Mouse (Mus musculus): Measurements from ENCODE around the gene Psd4. TPM values are rescaled to one million over a fixed set of nuclear protein-coding genes. Genes with fewer than 3 reads are reported as not detected.

Psd4 gene
- polyA plus RNA-seq, 1 experiment: under 0.01 TPM

- Histone ChIP-seq H3ac (ENCODE audit: control insufficient read depth, insufficient read length, low read depth) (no peak overlapping the region), H3K27me3 (ENCODE audit: control insufficient read depth, insufficient read depth, insufficient read length) (peaks cover 3% of the 10 kb centered on the region), H3K79me2 (ENCODE audit: control insufficient read depth, insufficient read depth) (no peaks in the 10 kb centered on the region), H3K4me3 (ENCODE audit: insufficient read depth, poor library complexity, severe bottlenecking) (no peak overlapping the region), H3K79me3 (ENCODE audit: low read depth) (no peaks in the 10 kb centered on the region), H3K36me3 (ENCODE audit: control insufficient read depth, insufficient read depth) (no peaks in the 10 kb centered on the region)
- TF ChIP-seq FOSL1 (IDR thresholded peaks at IDR 0.05; ENCODE audit: insufficient read depth, low read length, poor library complexity, severe bottlenecking): no peak
- TF ChIP-seq MYOG (IDR thresholded peaks at IDR 0.05; ENCODE audit: control insufficient read depth, extremely low read depth, insufficient read length): no peak
- no peak for TF ChIP-seq MYOD1 (IDR thresholded peaks at IDR 0.05; ENCODE audit: control insufficient read depth, insufficient read length, low read depth)
- no peak for TF ChIP-seq MAX (IDR thresholded peaks at IDR 0.05)
- TF ChIP-seq CEBPB (IDR thresholded peaks at IDR 0.05; ENCODE audit: low read depth): no peak
- no peak for TF ChIP-seq CTCF (IDR thresholded peaks at IDR 0.05; ENCODE audit: control insufficient read depth, insufficient read depth, insufficient read length)
- no peak for TF ChIP-seq USF1 (IDR thresholded peaks at IDR 0.05; ENCODE audit: low read depth)
Observed at GRCm38 (mm10) chr2:24417106-24417505, 49.7 kb downstream of the Psd4 start.

- H3ac ChIP-seq (ENCODE audit: control insufficient read depth, insufficient read length, low read depth): no peak overlapping the region
- no peaks in the 10 kb centered on the region for H3K36me3 ChIP-seq (ENCODE audit: control insufficient read depth, insufficient read depth)
- no peak overlapping the region for H3K4me3 ChIP-seq (ENCODE audit: insufficient read depth, poor library complexity, severe bottlenecking)
- H3K27me3 ChIP-seq (ENCODE audit: control insufficient read depth, insufficient read depth, insufficient read length): peaks cover 3% of the 10 kb centered on the region
- H3K79me2 ChIP-seq (ENCODE audit: control insufficient read depth, insufficient read depth): no peaks in the 10 kb centered on the region
- no peaks in the 10 kb centered on the region for H3K79me3 ChIP-seq (ENCODE audit: low read depth)
- no peak for TF ChIP-seq CTCF (IDR thresholded peaks at IDR 0.05; ENCODE audit: control insufficient read depth, insufficient read depth, insufficient read length)
- no peak for TF ChIP-seq MAX (IDR thresholded peaks at IDR 0.05)
- no peak for TF ChIP-seq FOSL1 (IDR thresholded peaks at IDR 0.05; ENCODE audit: insufficient read depth, low read length, poor library complexity, severe bottlenecking)
- TF ChIP-seq MYOG (IDR thresholded peaks at IDR 0.05; ENCODE audit: control insufficient read depth, extremely low read depth, insufficient read length): no peak
- no peak for TF ChIP-seq MYOD1 (IDR thresholded peaks at IDR 0.05; ENCODE audit: control insufficient read depth, insufficient read length, low read depth)
- TF ChIP-seq USF1 (IDR thresholded peaks at IDR 0.05; ENCODE audit: low read depth): no peak
- no peak for TF ChIP-seq CEBPB (IDR thresholded peaks at IDR 0.05; ENCODE audit: low read depth)
Observed at GRCm38 (mm10) chr2:24417564-24417963, 50.2 kb downstream of the Psd4 start.

- no peaks in the 10 kb centered on the region for H3K36me3 ChIP-seq (ENCODE audit: control insufficient read depth, insufficient read depth)
- H3K79me2 ChIP-seq (ENCODE audit: control insufficient read depth, insufficient read depth): no peaks in the 10 kb centered on the region
- no peaks in the 10 kb centered on the region for H3K79me3 ChIP-seq (ENCODE audit: low read depth)
- H3K27me3 ChIP-seq (ENCODE audit: control insufficient read depth, insufficient read depth, insufficient read length): peaks cover 3% of the 10 kb centered on the region
- no peak overlapping the region for H3ac ChIP-seq (ENCODE audit: control insufficient read depth, insufficient read length, low read depth)
- TF ChIP-seq MYOD1 (IDR thresholded peaks at IDR 0.05; ENCODE audit: control insufficient read depth, insufficient read length, low read depth): no peak
- TF ChIP-seq MAX (IDR thresholded peaks at IDR 0.05): no peak
- H3K4me3 ChIP-seq (ENCODE audit: insufficient read depth, poor library complexity, severe bottlenecking): no peak overlapping the region
Observed at GRCm38 (mm10) chr2:24421211-24421863, 54.0 kb downstream of the Psd4 start.

DNA sequence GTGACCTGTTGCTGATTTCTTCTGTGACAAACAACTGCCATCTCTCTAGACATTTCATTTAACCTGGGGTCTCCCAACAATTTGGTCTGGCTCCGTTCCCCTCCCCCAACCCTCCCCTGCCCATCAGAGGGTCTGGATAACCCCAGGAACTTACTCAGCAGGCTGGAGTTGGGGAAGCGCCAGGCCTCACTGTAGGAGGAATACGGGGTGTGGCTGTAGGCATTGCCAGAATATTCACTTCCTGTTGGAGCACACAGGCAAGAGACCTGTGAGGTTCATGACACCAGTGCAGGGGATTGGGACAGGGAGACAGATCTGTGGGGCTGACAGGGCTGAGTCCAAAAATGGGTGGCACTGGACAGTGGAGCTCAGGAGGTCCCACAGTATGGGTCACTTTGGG, 55.4 kb downstream of the Psd4 start:
- H3ac ChIP-seq (ENCODE audit: control insufficient read depth, insufficient read length, low read depth): no peak overlapping the region
- no peak for TF ChIP-seq MYOG (IDR thresholded peaks at IDR 0.05; ENCODE audit: control insufficient read depth, extremely low read depth, insufficient read length)
- TF ChIP-seq USF1 (IDR thresholded peaks at IDR 0.05; ENCODE audit: low read depth): no peak
- no peak for TF ChIP-seq MYOD1 (IDR thresholded peaks at IDR 0.05; ENCODE audit: control insufficient read depth, insufficient read length, low read depth)
- TF ChIP-seq FOSL1 (IDR thresholded peaks at IDR 0.05; ENCODE audit: insufficient read depth, low read length, poor library complexity, severe bottlenecking): no peak
- no peak for TF ChIP-seq CTCF (IDR thresholded peaks at IDR 0.05; ENCODE audit: control insufficient read depth, insufficient read depth, insufficient read length)
- no peak for TF ChIP-seq CEBPB (IDR thresholded peaks at IDR 0.05; ENCODE audit: low read depth)
- no peaks in the 10 kb centered on the region for H3K36me3 ChIP-seq (ENCODE audit: control insufficient read depth, insufficient read depth)
- H3K79me3 ChIP-seq (ENCODE audit: low read depth): no peaks in the 10 kb centered on the region
- peaks cover 2% of the 10 kb centered on the region for H3K27me3 ChIP-seq (ENCODE audit: control insufficient read depth, insufficient read depth, insufficient read length)
- no peaks in the 10 kb centered on the region for H3K79me2 ChIP-seq (ENCODE audit: control insufficient read depth, insufficient read depth)
- H3K4me3 ChIP-seq (ENCODE audit: insufficient read depth, poor library complexity, severe bottlenecking): no peak overlapping the region

- no peak for TF ChIP-seq CTCF (IDR thresholded peaks at IDR 0.05; ENCODE audit: control insufficient read depth, insufficient read depth, insufficient read length)
- no peak for TF ChIP-seq CEBPB (IDR thresholded peaks at IDR 0.05; ENCODE audit: low read depth)
- no peak for TF ChIP-seq MAX (IDR thresholded peaks at IDR 0.05)
- no peak for TF ChIP-seq USF1 (IDR thresholded peaks at IDR 0.05; ENCODE audit: low read depth)
- Histone ChIP-seq H3K36me3 (ENCODE audit: control insufficient read depth, insufficient read depth) (no peaks in the 10 kb centered on the region), H3K79me2 (ENCODE audit: control insufficient read depth, insufficient read depth) (no peaks in the 10 kb centered on the region), H3K79me3 (ENCODE audit: low read depth) (no peaks in the 10 kb centered on the region), H3K4me3 (ENCODE audit: insufficient read depth, poor library complexity, severe bottlenecking) (no peak overlapping the region), H3K27me3 (ENCODE audit: control insufficient read depth, insufficient read depth, insufficient read length) (peaks cover 8% of the 10 kb centered on the region), H3ac (ENCODE audit: control insufficient read depth, insufficient read length, low read depth) (no peak overlapping the region)
Observed at GRCm38 (mm10) chr2:24425630-24426029, 58.2 kb downstream of the Psd4 start.

DNA sequence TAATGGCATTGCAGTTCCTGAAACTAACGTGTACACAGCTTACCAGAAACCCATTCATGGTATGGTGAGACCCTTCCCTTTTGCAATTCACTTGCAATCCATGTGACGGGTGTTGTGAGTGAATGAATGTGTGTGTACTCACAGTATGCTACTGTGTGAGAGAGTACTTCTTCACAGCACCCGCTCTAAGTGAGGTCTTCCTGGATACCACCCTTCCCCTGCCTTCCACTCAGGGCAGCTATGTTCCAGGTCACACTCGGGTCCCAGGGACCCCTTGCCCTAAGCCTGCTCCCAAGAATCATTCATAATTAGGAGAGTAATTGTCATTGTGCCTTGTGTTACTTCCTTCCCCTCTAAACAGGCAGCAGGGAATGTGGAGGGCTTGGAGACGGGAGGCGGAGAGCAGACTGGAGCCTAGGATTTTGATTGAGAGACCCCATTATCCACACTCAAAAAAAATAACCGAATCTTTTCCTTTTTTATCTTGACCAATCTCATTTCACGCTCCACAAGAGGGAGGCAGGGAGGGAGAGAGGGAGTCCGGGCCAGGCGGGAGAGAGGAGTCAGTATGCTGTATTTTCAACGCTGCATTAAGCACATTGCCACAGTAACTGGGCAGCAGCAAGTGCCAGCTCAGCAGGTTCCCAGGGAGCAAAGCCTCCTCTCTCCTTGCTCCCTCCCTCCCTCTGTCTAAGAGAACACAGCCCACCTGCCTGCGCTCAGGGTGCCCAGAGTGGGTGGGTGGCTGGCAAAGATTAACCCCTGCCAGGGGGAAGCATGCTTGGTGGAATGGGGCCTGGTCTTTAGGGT, 60.7 kb downstream of the Psd4 start:
- no peak for TF ChIP-seq CEBPB (IDR thresholded peaks at IDR 0.05; ENCODE audit: low read depth)
- no peak for TF ChIP-seq MAX (IDR thresholded peaks at IDR 0.05)
- TF ChIP-seq CTCF (IDR thresholded peaks at IDR 0.05; ENCODE audit: control insufficient read depth, insufficient read depth, insufficient read length): no peak
- no peak for TF ChIP-seq MYOD1 (IDR thresholded peaks at IDR 0.05; ENCODE audit: control insufficient read depth, insufficient read length, low read depth)
- TF ChIP-seq FOSL1 (IDR thresholded peaks at IDR 0.05; ENCODE audit: insufficient read depth, low read length, poor library complexity, severe bottlenecking): no peak
- TF ChIP-seq MYOG (IDR thresholded peaks at IDR 0.05; ENCODE audit: control insufficient read depth, extremely low read depth, insufficient read length): no peak
- TF ChIP-seq USF1 (IDR thresholded peaks at IDR 0.05; ENCODE audit: low read depth): no peak
- H3ac ChIP-seq (ENCODE audit: control insufficient read depth, insufficient read length, low read depth): no peak overlapping the region
- H3K79me3 ChIP-seq (ENCODE audit: low read depth): no peaks in the 10 kb centered on the region

More for the DNA sequence above, 60.7 kb downstream of the Psd4 start:
- Histone ChIP-seq H3K4me3 (ENCODE audit: insufficient read depth, poor library complexity, severe bottlenecking) (no peak overlapping the region), H3K27me3 (ENCODE audit: control insufficient read depth, insufficient read depth, insufficient read length) (peaks cover 8% of the 10 kb centered on the region), H3K79me2 (ENCODE audit: control insufficient read depth, insufficient read depth) (no peaks in the 10 kb centered on the region), H3K36me3 (ENCODE audit: control insufficient read depth, insufficient read depth) (no peaks in the 10 kb centered on the region)
